ENCODE assay signal across 8 mouse cellular contexts in the genomic region with DNA sequence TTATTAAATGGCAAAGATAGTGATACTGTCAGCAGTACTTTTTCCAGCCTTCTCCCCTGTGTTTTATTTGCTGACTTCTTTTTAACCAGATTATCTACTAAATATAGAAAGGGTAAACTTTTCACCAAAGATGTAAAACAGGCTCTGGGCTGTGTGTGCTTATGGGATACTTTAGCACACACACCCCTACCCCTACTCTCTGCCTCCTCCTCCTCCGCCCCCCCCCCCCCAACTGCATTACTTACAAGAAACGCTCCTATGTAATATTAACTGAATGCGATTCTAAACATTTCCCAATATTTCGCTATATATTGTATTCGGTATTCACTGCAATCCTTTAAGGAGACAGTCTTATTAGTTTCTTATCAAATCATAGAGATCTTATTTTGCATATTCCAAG. TPM values are rescaled to one million over a fixed set of nuclear protein-coding genes. Genes with fewer than 3 reads are reported as not detected.
DNase-seq lines count a peak whose midpoint lies in the region; ATAC-seq and TF ChIP-seq lines count a peak whose summit lies in the region.

No protein-coding gene starts in this region.

- 0 out of 2 replicates have a peak overlapping the region, but pooled peaks have one; percentile 58 for H3K9ac ChIP-seq in kidney, embryonic 16.5 days (replicated peaks; ENCODE audit: low read length)
- H3K9ac ChIP-seq in embryonic facial prominence, embryonic 12.5 days = peak overlapping the region; percentile 38; the same call in 1 of the 2 replicates
- H3K9ac ChIP-seq in hindbrain, postnatal 0 days (replicated peaks; ENCODE audit: low read length) = 0 out of 2 replicates have a peak overlapping the region, but pooled peaks have one; percentile 40
- H3K9ac ChIP-seq in midbrain, embryonic 16.5 days (ENCODE audit: low read depth, low read length) = peak overlapping the region; percentile 54

- H3K4me1 ChIP-seq in kidney, embryonic 16.5 days (ENCODE audit: insufficient read depth, low read length) = peaks cover 5% of the 10 kb centered on the region; the same call in 1 of the 2 replicates
- no peaks in the 10 kb centered on the region for H3K4me1 ChIP-seq in embryonic facial prominence, embryonic 12.5 days
- H3K4me1 ChIP-seq in hindbrain, postnatal 0 days (ENCODE audit: insufficient read depth, low read length) = 0 out of 2 replicates have a peak, but pooled peaks cover 6% of the 10 kb centered on the region
- H3K4me1 ChIP-seq in midbrain, embryonic 16.5 days (ENCODE audit: control insufficient read depth, insufficient read depth, low read length) = peaks cover 8% of the 10 kb centered on the region

- H3K4me2 ChIP-seq in kidney, embryonic 16.5 days (replicated peaks; ENCODE audit: low read depth, low read length) = peak overlapping the region; percentile 77
- H3K4me2 ChIP-seq in embryonic facial prominence, embryonic 12.5 days (replicated peaks) = peak overlapping the region; percentile 80
- peak overlapping the region; percentile 69 for H3K4me2 ChIP-seq in hindbrain, postnatal 0 days (ENCODE audit: low read depth, low read length)
- peak overlapping the region; percentile 54 for H3K4me2 ChIP-seq in midbrain, embryonic 16.5 days (ENCODE audit: low read length)

- no peak for TF ChIP-seq CTCF in hindbrain, postnatal 0 days (IDR thresholded peaks at IDR 0.05; ENCODE audit: low read depth)

- no peak overlapping the region for H3K27ac ChIP-seq in kidney, embryonic 16.5 days (ENCODE audit: low read length)
- H3K27ac ChIP-seq in embryonic facial prominence, embryonic 12.5 days = 0 out of 2 replicates have a peak overlapping the region, but pooled peaks have one; percentile 36
- peak overlapping the region; percentile 80 for H3K27ac ChIP-seq in hindbrain, postnatal 0 days
- peak overlapping the region; percentile 82 for H3K27ac ChIP-seq in midbrain, embryonic 16.5 days (ENCODE audit: low read length)

- WGBS in kidney, embryonic 16.5 days = 3% methylated on average over 4 of the region's 5 CpGs
- WGBS in embryonic facial prominence, embryonic 12.5 days = 3% methylated on average over 5 of the region's 5 CpGs
- 7% methylated on average over 5 of the region's 5 CpGs for WGBS in hindbrain, postnatal 0 days
- 3% methylated on average over 4 of the region's 5 CpGs for WGBS in midbrain, embryonic 16.5 days

- H3K27me3 ChIP-seq in kidney, embryonic 16.5 days (ENCODE audit: insufficient read depth, low read length) = no peaks in the 10 kb centered on the region
- H3K27me3 ChIP-seq in embryonic facial prominence, embryonic 12.5 days = no peaks in the 10 kb centered on the region
- no peaks in the 10 kb centered on the region for H3K27me3 ChIP-seq in hindbrain, postnatal 0 days (ENCODE audit: insufficient read depth, low read length)
- no peaks in the 10 kb centered on the region for H3K27me3 ChIP-seq in midbrain, embryonic 16.5 days (ENCODE audit: control insufficient read depth, insufficient read depth, low read depth, low read length)

- peak overlapping the region; percentile 75 for H3K4me3 ChIP-seq in kidney, embryonic 16.5 days (ENCODE audit: low read length)
- H3K4me3 ChIP-seq in embryonic facial prominence, embryonic 12.5 days = peak overlapping the region; percentile 66
- peak overlapping the region; percentile 91 for H3K4me3 ChIP-seq in hindbrain, postnatal 0 days (ENCODE audit: low read length)
- peak overlapping the region; percentile 95 for H3K4me3 ChIP-seq in midbrain, embryonic 16.5 days (ENCODE audit: low read depth, low read length)

- peak; percentile 18; the same call in 1 of the 2 replicates for ATAC-seq in kidney, embryonic 16.5 days (ENCODE audit: low FRiP score, low TSS enrichment)
- ATAC-seq in embryonic facial prominence, embryonic 12.5 days (ENCODE audit: insufficient number of reproducible peaks, insufficient read depth, low FRiP score, low TSS enrichment) = no peak
- 0 out of 2 replicates have a peak, but pooled peaks have one; percentile 2 for ATAC-seq in hindbrain, postnatal 0 days
- ATAC-seq in midbrain, embryonic 16.5 days = peak; percentile 40

- H3K36me3 ChIP-seq in kidney, embryonic 16.5 days (ENCODE audit: insufficient read depth, low read length) = no peaks in the 10 kb centered on the region
- no peaks in the 10 kb centered on the region for H3K36me3 ChIP-seq in embryonic facial prominence, embryonic 12.5 days
- H3K36me3 ChIP-seq in hindbrain, postnatal 0 days (ENCODE audit: insufficient read depth, low read length) = peaks cover 7% of the 10 kb centered on the region; the same call in 1 of the 2 replicates
- H3K36me3 ChIP-seq in midbrain, embryonic 16.5 days (ENCODE audit: control insufficient read depth, insufficient read depth, low read length) = peaks cover 14% of the 10 kb centered on the region

- no peak for DNase-seq in kidney, adult 18-20 months
- no peak for DNase-seq in hindbrain, postnatal 0 days (ENCODE audit: low spot score)
- no peak for DNase-seq in MN1 (ENCODE audit: low spot score)
- DNase-seq in frontal cortex, postnatal 10 days (ENCODE audit: low spot score in 2 of 2) = no peak
- DNase-seq in layer of hippocampus, adult 9-11 months = no peak

- H3K9me3 ChIP-seq in kidney, embryonic 16.5 days (ENCODE audit: low read length) = no peaks in the 10 kb centered on the region
- no peaks in the 10 kb centered on the region for H3K9me3 ChIP-seq in embryonic facial prominence, embryonic 12.5 days
- no peaks in the 10 kb centered on the region for H3K9me3 ChIP-seq in hindbrain, postnatal 0 days (ENCODE audit: low read length)
- H3K9me3 ChIP-seq in midbrain, embryonic 16.5 days (replicated peaks; ENCODE audit: control insufficient read depth, low read length, poor library complexity, severe bottlenecking) = no peaks in the 10 kb centered on the region

RNA-seq across cellular contexts. Expression of a gene that starts 0.5 kb away (rescaled TPM):
- polyA plus RNA-seq in kidney, embryonic 16.5 days (2015; fragmentation: Nextera tagmentation; extraction: Ambion mirVana) = 6.9 and 7.4 TPM in 2 replicates
- polyA plus RNA-seq in embryonic facial prominence, embryonic 12.5 days (2016; fragmentation: Nextera tagmentation; extraction: Ambion mirVana) = 9.9 and 10.2 TPM in 2 replicates
- 47.8 and 53.3 TPM in 2 replicates for total RNA-seq in hindbrain, postnatal 0 days (2014; rRNA removed)
- polyA plus RNA-seq in hindbrain, postnatal 0 days (2015; fragmentation: Nextera tagmentation; extraction: Ambion mirVana) = 109 and 118 TPM in 2 replicates
- 146 and 148 TPM in 2 replicates for polyA plus RNA-seq in midbrain, embryonic 16.5 days (2015; fragmentation: Nextera tagmentation; extraction: Ambion mirVana)
